Mouse (Mus musculus) intestine, postnatal 0 days (tissue): ENCODE data around the gene Btf3l4. TPM values are rescaled to one million over a fixed set of nuclear protein-coding genes. Genes with fewer than 3 reads are reported as not detected.
A peak's percentile ranks its signal among the peaks of the same experiment; 100 is the strongest.

Source experiments
- ATAC-seq: fragments of 200-750 bp; cut with Nextera tagmentation; 2 replicates; pipeline ENCODE4 v1.8.0; 2017; ENCODE audit warnings: mild to moderate bottlenecking, moderate TSS enrichment, moderate library complexity
- H3K27ac ChIP-seq: fragments of 300-500 bp; sonication (generic); 2 replicates; pipeline ENCODE4 v1.5.1; 2014; ENCODE audit warnings: mild to moderate bottlenecking, low read depth, low read length, moderate library complexity
- H3K27me3 ChIP-seq: fragments of 300-500 bp; sonication (generic); replicated peaks from 2 replicates; pipeline ENCODE4 v1.6.1; 2014; ENCODE audit warnings: low read length, mixed read lengths; ENCODE audit not compliant: control insufficient read depth, insufficient read depth
- H3K36me3 ChIP-seq: fragments of 300-500 bp; sonication (generic); 2 replicates; pipeline ENCODE4 v1.6.1; 2014; ENCODE audit warnings: mild to moderate bottlenecking, moderate library complexity; ENCODE audit not compliant: control insufficient read depth, insufficient read depth
- H3K4me1 ChIP-seq: fragments of 300-500 bp; sonication (generic); replicated peaks from 2 replicates; pipeline ENCODE4 v1.6.1; 2014; ENCODE audit warnings: antibody characterized with exemption, low read length, mixed read lengths; ENCODE audit not compliant: control insufficient read depth, insufficient read depth
- H3K4me2 ChIP-seq: fragments of 300-500 bp; sonication (generic); replicated peaks from 2 replicates; pipeline ENCODE4 v1.6.1; 2014; ENCODE audit warnings: low read depth, mild to moderate bottlenecking, moderate library complexity
- H3K4me3 ChIP-seq: fragments of 300-500 bp; sonication (generic); 2 replicates; pipeline ENCODE4 v1.5.1; 2014; ENCODE audit warnings: low read depth, low read length
- H3K9ac ChIP-seq: fragments of 300-500 bp; sonication (generic); 2 replicates; pipeline ENCODE4 v1.6.1; 2014; ENCODE audit warnings: mild to moderate bottlenecking, low read depth, low read length
- H3K9me3 ChIP-seq: fragments of 300-500 bp; sonication (generic); 2 replicates; pipeline ENCODE4 v1.6.1; 2016; ENCODE audit warnings: mixed run types; ENCODE audit not compliant: control insufficient read depth
- CTCF ChIP-seq: sonication (generic); IDR thresholded peaks from 2 replicates; pipeline ENCODE4 v1.5.1; 2016; ENCODE audit warnings: low read depth, mild to moderate bottlenecking, control low read depth, antibody characterized with exemption, moderate library complexity
- WGBS: fragments of 180-500 bp; shearing (Covaris S2); extraction: QIAGEN DNeasy Blood & Tissue Kit; methylation state at CpG from one replicate; pipeline ENCODE4 v1.1.7; 2014; 5-methylcytosine and 5-hydroxymethylcytosine counted together
- polyA plus RNA-seq: library from polyadenylated mRNA; unstranded; fragments of >200 nt; fragmentation: Nextera tagmentation; extraction: Ambion mirVana; gene quantifications from 2 replicates; pipeline ENCODE4 v1.2.1, GENCODE M21; 2015

Btf3l4 gene
- 94.8 and 101 TPM in 2 replicates for polyA plus RNA-seq

- Histone ChIP-seq H3K27ac (peak within 1 kb of the TSS; percentile 92), H3K9ac (peak within 1 kb of the TSS; percentile 96), H3K4me2 (peak within 1 kb of the TSS; percentile 73), H3K9me3 (no peaks in the 10 kb centered on the region), H3K36me3 (peaks cover 10% of the 10 kb centered on the region; the same call in 1 of the 2 replicates), H3K4me1 (no peaks in the 10 kb centered on the region), H3K4me3 (peak within 1 kb of the TSS; percentile 99), H3K27me3 (no peaks in the 10 kb centered on the region)
- under 1% methylated on average over 46 of the region's 73 CpGs for WGBS
- ATAC-seq, result peak; percentile 94
- no peak for TF ChIP-seq CTCF
These were observed at the start of gene Btf3l4 for GRCm38 (mm10) chr4:108832916-108833827. TSS of gene Btf3l4 (minus strand) at chr4:108833614.

GRCm38 (mm10) chr4:108878963-108879822 is 45.8 kb upstream of the Btf3l4 start, which contains the start of gene Rab3b:
TSS of gene Rab3b (plus strand) at chr4:108879063.
- Histone ChIP-seq H3K4me1 (0 out of 2 replicates have a peak, but pooled peaks cover 6% of the 10 kb centered on the region), H3K9me3 (no peaks in the 10 kb centered on the region), H3K4me2 (peak within 1 kb of the TSS; percentile 93), H3K4me3 (peak within 1 kb of the TSS; percentile 54), H3K27me3 (peaks cover 3% of the 10 kb centered on the region; the same call in 1 of the 2 replicates), H3K9ac (peak within 1 kb of the TSS; percentile 31), H3K27ac (no peak within 1 kb of the TSS), H3K36me3 (no peaks in the 10 kb centered on the region)
- WGBS, result under 1% methylated on average over 46 of the region's 46 CpGs
- peak; percentile 70 for ATAC-seq
- TF ChIP-seq CTCF, result no peak

- Histone ChIP-seq H3K9me3 (no peaks in the 10 kb centered on the region), H3K27me3 (peaks cover 3% of the 10 kb centered on the region; the same call in 1 of the 2 replicates), H3K36me3 (no peaks in the 10 kb centered on the region), H3K4me1 (0 out of 2 replicates have a peak, but pooled peaks cover 6% of the 10 kb centered on the region), H3K27ac (no peak overlapping the region), H3K9ac (no peak overlapping the region), H3K4me2 (no peak overlapping the region), H3K4me3 (no peak overlapping the region)
- TF ChIP-seq CTCF, result no peak
- WGBS, result 80% methylated on average over 6 of the region's 6 CpGs
- ATAC-seq, result no peak
These were observed 44.5 kb upstream of the Btf3l4 start for GRCm38 (mm10) chr4:108877901-108878300.

GRCm38 (mm10) chr4:108873746-108874145 is 40.3 kb upstream of the Btf3l4 start:
- Histone ChIP-seq H3K4me2 (no peak overlapping the region), H3K27ac (no peak overlapping the region), H3K9me3 (no peaks in the 10 kb centered on the region), H3K4me3 (no peak overlapping the region), H3K9ac (no peak overlapping the region), H3K36me3 (no peaks in the 10 kb centered on the region), H3K27me3 (no peaks in the 10 kb centered on the region; the same call in 1 of the 2 replicates), H3K4me1 (no peaks in the 10 kb centered on the region)
- no peak for TF ChIP-seq CTCF
- no peak for ATAC-seq
- 82% methylated on average over 5 of the region's 5 CpGs for WGBS

DNA sequence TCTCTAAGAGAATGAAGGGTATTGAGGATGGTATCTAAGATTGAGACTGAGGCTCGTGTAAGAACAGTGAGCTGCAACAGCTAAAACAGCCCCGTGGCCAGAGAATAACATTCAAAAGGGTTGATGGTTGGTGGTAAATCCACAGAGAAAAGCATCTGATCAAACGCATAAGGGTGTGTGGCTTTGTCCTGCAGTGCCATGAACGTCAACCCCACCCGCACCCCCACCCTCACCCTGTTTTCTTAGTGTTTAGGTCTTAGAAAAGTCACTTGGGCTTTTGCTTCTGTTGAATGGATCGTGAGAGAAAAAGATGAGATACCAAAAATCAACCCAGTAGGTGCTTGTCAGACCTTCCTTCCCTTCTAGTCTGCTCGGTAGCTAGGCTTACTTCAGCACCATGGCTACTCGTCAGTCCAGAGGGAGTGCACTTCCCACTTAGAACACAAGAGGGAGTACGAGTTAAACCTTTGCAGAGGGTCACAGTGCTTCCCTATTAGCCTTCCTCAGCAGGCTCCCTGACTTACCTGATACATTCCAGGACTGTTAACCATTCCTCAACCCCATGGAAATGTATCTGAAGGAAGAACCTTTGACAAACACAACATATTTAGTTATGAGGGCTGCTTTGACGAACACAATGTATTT is 36.4 kb upstream of the Btf3l4 start:
- WGBS, result 37% methylated on average over 10 of the region's 10 CpGs
- 0 out of 2 replicates have a peak, but pooled peaks have one; percentile 49 for ATAC-seq
- no peaks in the 10 kb centered on the region for H3K4me1 ChIP-seq

More for the DNA sequence above, 36.4 kb upstream of the Btf3l4 start:
- peak; percentile 96 for TF ChIP-seq CTCF
- Histone ChIP-seq H3K36me3 (0 out of 2 replicates have a peak, but pooled peaks cover 1% of the 10 kb centered on the region), H3K4me3 (no peak overlapping the region), H3K27me3 (no peaks in the 10 kb centered on the region), H3K9ac (no peak overlapping the region), H3K9me3 (no peaks in the 10 kb centered on the region), H3K27ac (no peak overlapping the region), H3K4me2 (no peak overlapping the region)
